Mouse (Mus musculus) intestine, embryonic 14.5 days (tissue): ENCODE results near the gene Mucl3. TPM values are rescaled to one million over a fixed set of nuclear protein-coding genes. Genes with fewer than 3 reads are reported as not detected.

Experiments used
- ATAC-seq: fragments of 200-750 bp; cut with Nextera tagmentation; replicated peaks from 2 replicates; pipeline ENCODE4 v1.8.0; 2017; ENCODE audit warnings: low read depth, moderate number of reproducible peaks, moderate TSS enrichment, moderate library complexity; ENCODE audit not compliant: low FRiP score, low TSS enrichment
- DNase-seq: peaks from one replicate; pipeline ENCODE4 v3.0.0-alpha.2; 2018; ENCODE audit warnings: low spot score
- H3K27ac ChIP-seq: fragments of 300-500 bp; sonication (generic); 2 replicates; pipeline ENCODE4 v1.5.1; 2014; ENCODE audit warnings: low read depth, mild to moderate bottlenecking, control low read depth
- H3K27me3 ChIP-seq: fragments of 300-500 bp; sonication (generic); replicated peaks from 2 replicates; pipeline ENCODE4 v1.6.1; 2014; ENCODE audit warnings: low read length, control low read depth; ENCODE audit not compliant: control insufficient read depth, insufficient read depth
- H3K36me3 ChIP-seq: fragments of 300-500 bp; sonication (generic); 2 replicates; pipeline ENCODE4 v1.6.1; 2014; ENCODE audit warnings: low read length, control low read depth; ENCODE audit not compliant: control insufficient read depth, insufficient read depth
- H3K4me1 ChIP-seq: fragments of 300-500 bp; sonication (generic); replicated peaks from 2 replicates; pipeline ENCODE4 v1.6.1; 2014; ENCODE audit warnings: low read length, control low read depth, mixed read lengths; ENCODE audit not compliant: control insufficient read depth, insufficient read depth
- H3K4me2 ChIP-seq: fragments of 300-500 bp; sonication (generic); 2 replicates; pipeline ENCODE4 v1.6.1; 2014; ENCODE audit warnings: low read length
- H3K4me3 ChIP-seq: fragments of 300-500 bp; sonication (generic); 2 replicates; pipeline ENCODE4 v1.5.1; 2014; ENCODE audit warnings: low read depth, low read length, control low read depth, mixed read lengths
- H3K9ac ChIP-seq: fragments of 300-500 bp; sonication (generic); 2 replicates; pipeline ENCODE4 v1.6.1; 2014; ENCODE audit warnings: mild to moderate bottlenecking, low read length
- H3K9me3 ChIP-seq: fragments of 300-500 bp; sonication (generic); 2 replicates; pipeline ENCODE4 v1.6.1; 2016; ENCODE audit warnings: low read length, control low read depth; ENCODE audit not compliant: control insufficient read depth
- WGBS: fragments of 180-500 bp; shearing (Covaris S2); extraction: QIAGEN DNeasy Blood & Tissue Kit; methylation state at CpG from one replicate; pipeline ENCODE4 v1.1.7; 2014; 5-methylcytosine and 5-hydroxymethylcytosine counted together
- polyA plus RNA-seq: library from polyadenylated mRNA; unstranded; fragments of >200 nt; fragmentation: Nextera tagmentation; extraction: Ambion mirVana; gene quantifications from 2 replicates; pipeline ENCODE4 v1.2.1, GENCODE M21; 2014

The Mucl3 gene
- polyA plus RNA-seq, 1 experiment from 2014 or later, result 0.39 TPM

GRCm38 (mm10) chr17:35590410-35591218 lies 52.9 kb downstream of the Mucl3 start:
- DNase-seq (peak; percentile 97), ATAC-seq (peak; percentile 78)
- WGBS, result 43% methylated on average over 21 of the region's 21 CpGs
- Histone ChIP-seq H3K27ac (no peak overlapping the region), H3K4me2 (no peak overlapping the region), H3K4me3 (no peak overlapping the region), H3K36me3 (no peaks in the 10 kb centered on the region), H3K27me3 (no peaks in the 10 kb centered on the region), H3K4me1 (no peaks in the 10 kb centered on the region), H3K9me3 (no peaks in the 10 kb centered on the region; the same call in 1 of the 2 replicates), H3K9ac (no peak overlapping the region)

DNA sequence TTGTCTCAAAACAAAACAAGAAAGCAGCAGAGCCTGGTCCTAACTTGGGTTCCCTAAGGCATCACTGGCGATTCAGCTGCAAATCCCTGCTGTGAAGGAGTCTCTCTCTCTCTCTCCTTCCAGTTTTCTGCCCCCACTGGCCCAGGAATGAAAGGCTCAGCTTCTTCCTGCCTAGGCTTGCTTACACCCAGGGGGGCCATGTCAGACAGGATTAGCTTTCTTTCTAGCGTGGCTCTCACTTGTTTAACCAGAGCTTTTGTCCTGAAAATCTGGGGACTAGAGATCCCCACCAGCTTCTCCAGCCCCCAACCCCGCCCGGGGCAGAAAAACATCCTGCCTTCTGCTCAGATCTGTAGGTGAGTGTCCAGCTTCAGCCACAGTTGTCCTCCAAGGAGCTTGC lies 55.1 kb downstream of the Mucl3 start:
- DNase-seq (no peak), ATAC-seq (no peak)
- no peak overlapping the region for H3K4me2 ChIP-seq
- 43% methylated on average over 4 of the region's 4 CpGs for WGBS
- no peaks in the 10 kb centered on the region for H3K27me3 ChIP-seq
- no peaks in the 10 kb centered on the region; the same call in 1 of the 2 replicates for H3K9me3 ChIP-seq
- no peak overlapping the region for H3K4me3 ChIP-seq
- H3K36me3 ChIP-seq, result no peaks in the 10 kb centered on the region
- H3K4me1 ChIP-seq, result no peaks in the 10 kb centered on the region
- H3K27ac ChIP-seq, result no peak overlapping the region
- no peak overlapping the region for H3K9ac ChIP-seq

GRCm38 (mm10) chr17:35587291-35587690 lies 56.2 kb downstream of the Mucl3 start:
- no peak overlapping the region for H3K27ac ChIP-seq
- no peak overlapping the region for H3K9ac ChIP-seq
- DNase-seq (no peak), ATAC-seq (no peak)
- H3K27me3 ChIP-seq, result no peaks in the 10 kb centered on the region
- no peaks in the 10 kb centered on the region for H3K36me3 ChIP-seq
- no peak overlapping the region for H3K4me3 ChIP-seq
- H3K4me1 ChIP-seq, result no peaks in the 10 kb centered on the region
- H3K4me2 ChIP-seq, result no peak overlapping the region
- WGBS, result 78% methylated on average over 1 of the region's 1 CpGs
- no peaks in the 10 kb centered on the region; the same call in 1 of the 2 replicates for H3K9me3 ChIP-seq

Other genes starting within 250 kb of the Mucl3 start
- 2.0 and 2.1 TPM in 2 replicates for gene H2-Q6, start 218.8 kb downstream of the Mucl3 start, polyA plus RNA-seq
- 8.1 and 9.0 TPM in 2 replicates for gene H2-Q7, start 204.5 kb downstream of the Mucl3 start, polyA plus RNA-seq
- gene H2-Q10, start 173.6 kb downstream of the Mucl3 start, polyA plus RNA-seq, result 6.3 and 10.0 TPM in 2 replicates
- gene Pou5f1, start 137.7 kb downstream of the Mucl3 start, polyA plus RNA-seq, result 0.13 TPM in 1 of 2 replicates, not detected in the other
- 68.7 and 79.4 TPM in 2 replicates for gene Tcf19, start 126.9 kb downstream of the Mucl3 start, polyA plus RNA-seq
- gene Cchcr1, start 126.6 kb downstream of the Mucl3 start, polyA plus RNA-seq, result 13.6 and 15.9 TPM in 2 replicates
- gene Psors1c2, start 110.5 kb downstream of the Mucl3 start, polyA plus RNA-seq, result 0.36 and 0.66 TPM in 2 replicates
- 0.11 and 0.12 TPM in 2 replicates for gene Cdsn, start 91.6 kb downstream of the Mucl3 start, polyA plus RNA-seq
- not detected in 2 replicates for gene 2300002M23Rik, start 76.2 kb downstream of the Mucl3 start, polyA plus RNA-seq
- gene Sfta2, start 42.1 kb downstream of the Mucl3 start, polyA plus RNA-seq, result 3.3 and 3.6 TPM in 2 replicates
- gene Gm9573, start 17.1 kb downstream of the Mucl3 start, polyA plus RNA-seq, result not detected in 2 replicates
- gene Vars2, start 23.9 kb upstream of the Mucl3 start, polyA plus RNA-seq, result 16.0 and 18.1 TPM in 2 replicates
- gene Gtf2h4, start 30.0 kb upstream of the Mucl3 start, polyA plus RNA-seq, result 47.2 and 49.9 TPM in 2 replicates
- 44.6 and 45.1 TPM in 2 replicates for gene Ddr1, start 60.9 kb upstream of the Mucl3 start, polyA plus RNA-seq
- gene Ier3, start 178.0 kb upstream of the Mucl3 start, polyA plus RNA-seq, result 4.4 and 5.1 TPM in 2 replicates
- gene Flot1, start 179.5 kb upstream of the Mucl3 start, polyA plus RNA-seq, result 42.5 and 48.5 TPM in 2 replicates
- 923 and 1,006 TPM in 2 replicates for gene Tubb5, start 194.6 kb upstream of the Mucl3 start, polyA plus RNA-seq
- 16.6 and 17.8 TPM in 2 replicates for gene Mdc1, start 197.8 kb upstream of the Mucl3 start, polyA plus RNA-seq
- 62.6 and 69.3 TPM in 2 replicates for gene Nrm, start 217.6 kb upstream of the Mucl3 start, polyA plus RNA-seq
- gene Ppp1r18, start 221.9 kb upstream of the Mucl3 start, polyA plus RNA-seq, result 21.2 and 23.2 TPM in 2 replicates
- gene Dhx16, start 236.1 kb upstream of the Mucl3 start, polyA plus RNA-seq, result 37.2 and 46.1 TPM in 2 replicates